Mouse (Mus musculus): Measurements from ENCODE around the gene Nop2. TPM values are rescaled to one million over a fixed set of nuclear protein-coding genes. Genes with fewer than 3 reads are reported as not detected.

Nop2 gene
- polyA plus RNA-seq, 1 experiment from 2014 or later: 17.7 TPM

DNA sequence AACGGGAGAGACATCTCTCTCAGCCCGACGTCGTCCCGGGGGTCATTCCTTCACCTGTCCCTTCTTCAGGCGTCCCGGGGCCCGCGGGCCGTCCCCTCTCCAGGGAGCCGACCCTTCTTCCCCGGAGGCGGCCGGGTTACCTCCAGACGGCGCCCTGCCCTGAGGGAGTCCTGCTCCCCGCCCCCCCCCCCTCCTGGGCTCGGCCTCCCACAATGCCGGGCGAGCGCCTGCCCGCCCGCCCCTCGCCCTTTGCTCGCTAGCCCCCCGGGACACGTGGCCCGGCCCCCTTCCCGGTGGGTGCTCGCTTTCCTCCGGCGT is 35.5 kb upstream of the Nop2 start:
- H3K27ac ChIP-seq (ENCODE audit: low read length): peak overlapping the region; percentile 93
- peak overlapping the region; percentile 82 for H3K4me3 ChIP-seq (ENCODE audit: low read depth, low read length)
- H3K9ac ChIP-seq (replicated peaks; ENCODE audit: low read depth): peak overlapping the region; percentile 77
- TF ChIP-seq EP300 (IDR thresholded peaks at IDR 0.05) (no peak), CTCF (IDR thresholded peaks at IDR 0.05) (no peak)
- DNase-seq (ENCODE audit: low spot score) (no peak), ATAC-seq (peak; percentile 15)
- H3K4me1 ChIP-seq (ENCODE audit: insufficient read depth, low read depth, low read length): peaks cover 20% of the 10 kb centered on the region
- H3K27me3 ChIP-seq (replicated peaks; ENCODE audit: insufficient read depth, low read length): no peaks in the 10 kb centered on the region
- H3K4me2 ChIP-seq (replicated peaks; ENCODE audit: low read depth, low read length): peak overlapping the region; percentile 88
- H3K9me3 ChIP-seq (ENCODE audit: low read length): no peaks in the 10 kb centered on the region
- H3K36me3 ChIP-seq (ENCODE audit: insufficient read depth, low read length): peaks cover 13% of the 10 kb centered on the region; the same call in 1 of the 2 replicates
- WGBS: 3% methylated on average over 8 of the region's 32 CpGs

DNA sequence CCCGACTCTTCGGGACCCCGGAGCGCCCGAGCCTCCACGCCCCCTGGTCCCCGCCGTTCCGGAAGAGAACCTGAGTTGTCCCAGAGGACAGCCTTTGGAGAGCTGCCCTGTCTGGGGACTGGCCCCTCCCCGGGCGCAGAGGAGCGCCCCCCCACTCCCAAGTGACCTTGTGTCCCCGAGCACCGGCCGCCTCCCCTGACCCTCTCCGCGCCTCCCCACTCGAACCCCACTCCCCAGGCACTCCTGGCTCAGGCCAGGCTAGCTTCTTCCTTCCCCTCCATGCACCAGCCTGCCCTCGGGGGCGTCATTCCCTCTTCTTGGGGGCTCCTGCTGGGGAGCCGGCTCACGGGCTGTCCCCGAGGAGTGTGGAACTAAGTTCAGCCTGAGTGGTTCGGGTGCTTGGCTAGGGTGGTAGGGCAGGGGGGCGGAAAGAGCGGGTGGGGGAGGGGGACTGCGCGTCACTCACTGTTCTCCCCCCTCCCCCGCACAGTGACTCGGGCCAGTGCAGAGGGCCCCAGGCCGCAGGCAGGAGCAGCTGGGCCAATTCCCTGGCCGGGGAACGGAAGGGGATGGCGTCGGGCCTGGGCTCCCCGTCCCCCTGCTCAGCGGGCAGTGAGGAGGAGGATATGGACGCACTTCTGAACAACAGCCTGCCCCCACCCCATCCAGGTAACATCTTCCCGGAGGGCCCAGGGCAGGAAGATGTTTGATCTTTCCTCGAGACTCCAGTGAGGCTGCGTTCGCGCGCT is 34.9 kb upstream of the Nop2 start:
- H3K4me1 ChIP-seq (ENCODE audit: insufficient read depth, low read depth, low read length): peaks cover 20% of the 10 kb centered on the region
- H3K4me2 ChIP-seq (replicated peaks; ENCODE audit: low read depth, low read length): peak overlapping the region; percentile 88
- 0% methylated on average over 23 of the region's 44 CpGs for WGBS
- H3K36me3 ChIP-seq (ENCODE audit: insufficient read depth, low read length): peaks cover 18% of the 10 kb centered on the region; the same call in 1 of the 2 replicates
- H3K27me3 ChIP-seq (replicated peaks; ENCODE audit: insufficient read depth, low read length): no peaks in the 10 kb centered on the region
- no peaks in the 10 kb centered on the region for H3K9me3 ChIP-seq (ENCODE audit: low read length)
- peak; percentile 69 for DNase-seq (ENCODE audit: low spot score)
- ATAC-seq: peak; percentile 47
- TF ChIP-seq CTCF (IDR thresholded peaks at IDR 0.05): no peak
- TF ChIP-seq EP300 (IDR thresholded peaks at IDR 0.05): no peak
- H3K27ac ChIP-seq (ENCODE audit: low read length): peak overlapping the region; percentile 93
- peak overlapping the region; percentile 82 for H3K4me3 ChIP-seq (ENCODE audit: low read depth, low read length)
- peak overlapping the region; percentile 77 for H3K9ac ChIP-seq (replicated peaks; ENCODE audit: low read depth)

DNA sequence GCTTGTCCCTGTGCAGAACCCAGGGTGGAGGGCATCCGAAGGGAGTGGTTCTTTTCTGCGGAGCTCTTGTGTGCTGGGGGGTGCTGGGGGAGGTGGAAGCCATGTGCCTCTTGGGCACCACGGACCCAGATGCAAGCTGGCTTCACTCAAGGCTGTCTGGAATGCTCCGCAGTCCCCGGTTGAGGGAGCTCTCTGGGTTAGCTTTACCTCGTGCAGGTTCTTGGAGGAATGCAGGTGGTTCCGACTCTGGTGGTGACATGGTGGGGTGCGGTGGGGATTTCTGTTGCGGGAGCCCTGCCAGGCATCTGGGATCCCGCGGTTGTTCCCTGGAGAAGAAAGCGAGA is 34.4 kb upstream of the Nop2 start:
- under 1% methylated on average over 12 of the region's 12 CpGs for WGBS
- TF ChIP-seq EP300 (IDR thresholded peaks at IDR 0.05): no peak
- TF ChIP-seq CTCF (IDR thresholded peaks at IDR 0.05): no peak
- Histone ChIP-seq H3K4me1 (ENCODE audit: insufficient read depth, low read depth, low read length) (peaks cover 20% of the 10 kb centered on the region), H3K36me3 (ENCODE audit: insufficient read depth, low read length) (peaks cover 24% of the 10 kb centered on the region), H3K4me3 (ENCODE audit: low read depth, low read length) (peak overlapping the region; percentile 82), H3K9me3 (ENCODE audit: low read length) (no peaks in the 10 kb centered on the region), H3K27me3 (replicated peaks; ENCODE audit: insufficient read depth, low read length) (no peaks in the 10 kb centered on the region), H3K27ac (ENCODE audit: low read length) (peak overlapping the region; percentile 93), H3K4me2 (replicated peaks; ENCODE audit: low read depth, low read length) (peak overlapping the region; percentile 88), H3K9ac (replicated peaks; ENCODE audit: low read depth) (peak overlapping the region; percentile 77)
- DNase-seq (ENCODE audit: low spot score) (peak; percentile 40), ATAC-seq (peak; percentile 1; the same call in 1 of the 2 replicates)

DNA sequence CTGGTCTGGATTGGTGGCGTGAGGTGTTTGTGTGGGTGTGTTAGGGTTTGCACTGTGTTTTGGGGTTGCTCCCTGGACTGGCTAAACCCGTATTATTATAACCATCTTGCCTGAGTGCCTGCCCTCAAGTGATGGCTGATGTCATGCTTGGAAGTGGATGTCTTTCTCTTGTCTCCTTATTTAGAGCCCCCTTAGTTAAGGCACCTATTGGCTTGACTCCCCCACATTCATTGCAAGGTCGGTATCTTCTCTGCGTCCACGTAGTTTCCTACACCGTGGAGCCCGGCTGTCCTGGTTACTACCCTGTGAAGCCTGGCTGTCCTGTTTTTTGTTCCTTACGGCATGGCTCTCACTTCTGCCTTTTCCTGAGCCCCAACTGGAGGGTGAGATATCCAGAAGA is 33.8 kb upstream of the Nop2 start:
- H3K27me3 ChIP-seq (replicated peaks; ENCODE audit: insufficient read depth, low read length): no peaks in the 10 kb centered on the region
- 0 out of 2 replicates have a peak overlapping the region, but pooled peaks have one; percentile 93 for H3K27ac ChIP-seq (ENCODE audit: low read length)
- H3K4me1 ChIP-seq (ENCODE audit: insufficient read depth, low read depth, low read length): peaks cover 20% of the 10 kb centered on the region
- peak overlapping the region; percentile 82 for H3K4me3 ChIP-seq (ENCODE audit: low read depth, low read length)
- no peaks in the 10 kb centered on the region for H3K9me3 ChIP-seq (ENCODE audit: low read length)
- peak overlapping the region; percentile 77; the same call in 1 of the 2 replicates for H3K9ac ChIP-seq (replicated peaks; ENCODE audit: low read depth)
- no peak for ATAC-seq
- no peak for DNase-seq (ENCODE audit: low spot score)
- TF ChIP-seq CTCF (IDR thresholded peaks at IDR 0.05) (no peak), EP300 (IDR thresholded peaks at IDR 0.05) (no peak)
- H3K4me2 ChIP-seq (replicated peaks; ENCODE audit: low read depth, low read length): peak overlapping the region; percentile 88
- peaks cover 30% of the 10 kb centered on the region for H3K36me3 ChIP-seq (ENCODE audit: insufficient read depth, low read length)
- WGBS: 39% methylated on average over 8 of the region's 8 CpGs

DNA sequence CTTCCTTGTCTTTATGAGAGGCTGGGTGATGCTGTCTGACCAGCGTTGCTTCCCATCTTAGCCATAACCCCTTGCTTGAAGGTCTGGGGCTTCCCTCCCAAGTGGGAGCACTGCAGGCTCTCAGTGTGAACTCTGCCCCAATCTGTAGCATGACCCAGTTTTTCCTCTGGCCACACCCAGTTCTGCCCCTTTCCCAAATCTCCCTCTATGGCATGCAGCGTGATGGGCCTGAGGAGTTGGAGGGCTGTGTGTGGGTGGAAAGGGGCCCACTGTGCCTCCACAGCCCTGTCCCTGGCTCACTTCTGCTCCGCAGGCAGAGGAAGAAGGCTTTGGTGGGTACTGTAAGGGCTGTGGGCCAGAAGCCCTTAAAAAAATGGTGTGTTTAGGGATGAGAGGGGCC is 33.2 kb upstream of the Nop2 start:
- Histone ChIP-seq H3K9ac (replicated peaks; ENCODE audit: low read depth) (no peak overlapping the region), H3K4me2 (replicated peaks; ENCODE audit: low read depth, low read length) (peak overlapping the region; percentile 88), H3K36me3 (ENCODE audit: insufficient read depth, low read length) (peaks cover 31% of the 10 kb centered on the region), H3K27ac (ENCODE audit: low read length) (peak overlapping the region; percentile 39; the same call in 1 of the 2 replicates), H3K27me3 (replicated peaks; ENCODE audit: insufficient read depth, low read length) (no peaks in the 10 kb centered on the region), H3K4me3 (ENCODE audit: low read depth, low read length) (no peak overlapping the region), H3K4me1 (ENCODE audit: insufficient read depth, low read depth, low read length) (peaks cover 20% of the 10 kb centered on the region), H3K9me3 (ENCODE audit: low read length) (no peaks in the 10 kb centered on the region)
- 52% methylated on average over 3 of the region's 3 CpGs for WGBS
- ATAC-seq (no peak), DNase-seq (ENCODE audit: low spot score) (no peak)
- TF ChIP-seq CTCF (IDR thresholded peaks at IDR 0.05): no peak
- TF ChIP-seq EP300 (IDR thresholded peaks at IDR 0.05): no peak

DNA sequence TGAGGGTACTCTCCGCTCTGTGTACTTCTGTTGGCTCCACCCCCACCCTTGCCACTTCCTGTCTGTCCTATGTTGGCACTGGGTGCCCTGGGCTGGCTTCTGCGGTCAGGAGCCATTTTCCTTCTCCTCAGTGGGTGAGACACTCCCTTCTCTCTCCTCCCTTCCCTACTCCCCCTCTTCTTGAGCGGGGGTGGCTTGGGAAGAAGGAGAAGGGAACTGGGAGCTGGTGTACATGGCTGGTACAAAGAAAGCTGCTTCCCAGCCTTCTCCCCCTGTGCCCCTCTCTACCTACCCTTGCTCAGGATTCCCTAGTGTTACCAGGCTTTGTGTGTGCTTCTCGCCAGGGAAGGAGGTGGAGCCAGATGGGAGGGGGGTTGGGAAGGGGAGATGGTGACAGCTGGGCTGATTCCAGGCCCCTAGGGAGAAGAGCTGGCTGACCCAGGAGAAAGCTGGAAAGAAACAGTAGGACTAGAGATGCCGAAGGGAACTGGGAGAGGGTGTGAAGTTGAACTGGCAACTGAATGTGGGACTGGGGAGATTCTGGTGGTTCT is 32.2 kb upstream of the Nop2 start:
- peak; percentile 68 for DNase-seq (ENCODE audit: low spot score)
- H3K27me3 ChIP-seq (replicated peaks; ENCODE audit: insufficient read depth, low read length): no peaks in the 10 kb centered on the region
- H3K4me2 ChIP-seq (replicated peaks; ENCODE audit: low read depth, low read length): peak overlapping the region; percentile 2
- no peak for TF ChIP-seq EP300 (IDR thresholded peaks at IDR 0.05)
- no peak for TF ChIP-seq CTCF (IDR thresholded peaks at IDR 0.05)
- no peaks in the 10 kb centered on the region for H3K9me3 ChIP-seq (ENCODE audit: low read length)
- peaks cover 20% of the 10 kb centered on the region for H3K4me1 ChIP-seq (ENCODE audit: insufficient read depth, low read depth, low read length)
- peak overlapping the region; percentile 39; the same call in 1 of the 2 replicates for H3K27ac ChIP-seq (ENCODE audit: low read length)
- H3K4me3 ChIP-seq (ENCODE audit: low read depth, low read length): no peak overlapping the region
- WGBS: 33% methylated on average over 5 of the region's 5 CpGs
- ATAC-seq: no peak
- no peak overlapping the region for H3K9ac ChIP-seq (replicated peaks; ENCODE audit: low read depth)
- peaks cover 35% of the 10 kb centered on the region for H3K36me3 ChIP-seq (ENCODE audit: insufficient read depth, low read length)

Data from lung, postnatal 0 days (tissue).